Mouse (Mus musculus): Measurements from ENCODE around the gene Ccdc47. TPM values are rescaled to one million over a fixed set of nuclear protein-coding genes. Genes with fewer than 3 reads are reported as not detected.
A peak's percentile ranks its signal among the peaks of the same experiment; 100 is the strongest.

The Ccdc47 gene
- polyA plus RNA-seq, 1 experiment from 2014 or later, result 101 TPM

GRCm38 (mm10) chr11:106194891-106195290, 21.3 kb downstream of the Ccdc47 start:
- WGBS, result 92% methylated on average over 7 of the region's 7 CpGs
- no peak overlapping the region for H3K9ac ChIP-seq

DNA sequence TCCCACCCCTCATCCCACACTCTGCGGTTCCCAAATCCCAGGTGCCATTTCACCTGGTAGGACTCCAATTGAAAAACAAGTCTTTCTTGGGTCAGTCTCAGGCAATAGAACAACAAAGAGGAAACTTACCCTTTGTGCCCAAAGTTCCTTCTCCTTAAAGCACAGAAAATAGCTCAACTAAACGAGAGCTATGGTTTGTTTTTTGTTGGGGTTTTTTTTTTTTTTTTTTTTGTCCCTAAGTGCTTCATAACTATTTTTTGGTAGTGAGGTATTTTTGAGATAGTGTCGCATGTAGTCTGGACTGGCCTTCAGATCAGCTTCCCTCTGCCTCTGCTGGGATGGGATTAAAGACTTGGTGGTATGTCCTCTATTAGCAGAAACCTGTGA, 22.0 kb downstream of the Ccdc47 start:
- peak overlapping the region; percentile 79 for H3K4me3 ChIP-seq
- no peak for ATAC-seq (ENCODE audit: low FRiP score, low read depth)
- H3K4me1 ChIP-seq (replicated peaks), result peaks cover 14% of the 10 kb centered on the region
- peak overlapping the region; percentile 89 for H3K27ac ChIP-seq (replicated peaks)
- peak overlapping the region; percentile 71 for H3K9ac ChIP-seq
- WGBS, result 31% methylated on average over 3 of the region's 3 CpGs
- H3K4me2 ChIP-seq, result peak overlapping the region; percentile 71
- H3K27me3 ChIP-seq, result no peaks in the 10 kb centered on the region
- H3K9me3 ChIP-seq, result no peaks in the 10 kb centered on the region
- H3K36me3 ChIP-seq, result peaks cover 24% of the 10 kb centered on the region

More at GRCm38 (mm10) chr11:106194891-106195290, 21.3 kb downstream of the Ccdc47 start:
- Histone ChIP-seq H3K9me3 (no peaks in the 10 kb centered on the region), H3K27me3 (no peaks in the 10 kb centered on the region), H3K36me3 (peaks cover 28% of the 10 kb centered on the region), H3K27ac (replicated peaks) (no peak overlapping the region), H3K4me3 (no peak overlapping the region), H3K4me1 (replicated peaks) (peaks cover 14% of the 10 kb centered on the region), H3K4me2 (no peak overlapping the region)
- ATAC-seq (ENCODE audit: low FRiP score, low read depth), result no peak

DNA sequence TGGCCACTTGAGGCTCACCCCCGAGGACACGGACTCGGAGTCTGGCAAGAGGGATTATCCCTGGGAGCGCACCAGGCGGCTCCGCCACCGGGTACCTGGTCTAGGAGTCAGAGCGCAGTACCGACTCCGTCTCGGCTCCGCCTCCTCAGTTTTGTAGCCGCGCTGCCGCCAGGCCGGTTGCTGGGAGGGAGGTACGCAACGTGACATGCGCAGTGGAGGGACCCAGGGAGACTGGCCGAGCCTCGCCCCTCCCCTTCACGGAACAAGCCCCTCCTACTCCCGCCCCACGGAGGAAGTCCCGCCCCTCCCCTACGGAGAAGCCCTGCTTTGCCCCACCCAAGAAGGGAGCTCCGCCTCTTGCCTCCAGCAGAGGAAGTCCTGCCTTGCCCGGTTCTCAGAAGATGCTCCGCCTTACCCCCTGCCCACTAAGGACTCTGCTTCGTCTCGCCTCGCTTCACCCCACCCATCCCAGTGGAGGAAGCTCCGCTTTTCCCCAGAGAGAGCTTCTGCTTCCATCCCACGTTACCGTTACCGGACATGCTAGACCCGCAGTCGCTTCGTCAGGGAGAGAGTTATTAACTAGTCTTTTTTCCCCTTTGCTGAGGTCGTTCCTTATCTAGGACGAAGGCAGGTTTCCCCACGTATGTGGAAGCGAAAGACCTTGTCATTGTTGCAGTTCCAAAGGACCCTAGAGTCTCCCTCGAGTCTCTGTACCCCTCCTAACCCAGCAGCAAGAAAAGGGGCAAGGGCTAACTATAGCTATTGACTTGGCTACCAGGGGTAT, 22.6 kb downstream of the Ccdc47 start:
- under 1% methylated on average over 44 of the region's 44 CpGs for WGBS
- Histone ChIP-seq H3K4me3 (peak overlapping the region; percentile 79), H3K4me2 (peak overlapping the region; percentile 71), H3K36me3 (peaks cover 24% of the 10 kb centered on the region), H3K4me1 (replicated peaks) (peaks cover 14% of the 10 kb centered on the region), H3K27me3 (no peaks in the 10 kb centered on the region), H3K9ac (peak overlapping the region; percentile 81), H3K9me3 (no peaks in the 10 kb centered on the region), H3K27ac (replicated peaks) (peak overlapping the region; percentile 89)
- peak; percentile 97 for ATAC-seq (ENCODE audit: low FRiP score, low read depth)

GRCm38 (mm10) chr11:106192657-106193370, 23.3 kb downstream of the Ccdc47 start:
- no peak; the same call in 1 of the 2 replicates for ATAC-seq (ENCODE audit: low FRiP score, low read depth)
- 11% methylated on average over 19 of the region's 19 CpGs for WGBS
- peaks cover 17% of the 10 kb centered on the region for H3K36me3 ChIP-seq

DNA sequence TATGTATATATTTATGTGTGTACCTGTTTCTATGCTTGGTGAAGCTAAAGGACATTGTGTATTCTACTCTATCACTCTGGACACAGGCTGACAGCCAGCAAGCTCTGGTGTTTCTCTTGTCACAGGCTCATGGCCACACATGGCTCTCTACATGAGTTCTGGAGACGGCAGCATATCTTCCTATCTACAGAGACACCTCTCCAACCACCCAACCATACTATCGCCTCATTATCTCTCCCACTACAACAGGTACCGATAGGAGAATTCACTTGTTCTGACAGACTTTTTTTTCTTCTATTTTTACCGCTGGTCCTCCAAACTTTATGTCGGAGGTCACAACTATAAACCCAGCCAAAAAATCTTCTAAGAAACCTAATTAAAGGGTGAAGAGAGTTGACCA, 23.9 kb downstream of the Ccdc47 start:
- no peaks in the 10 kb centered on the region for H3K27me3 ChIP-seq
- peaks cover 14% of the 10 kb centered on the region for H3K4me1 ChIP-seq (replicated peaks)
- no peak for ATAC-seq (ENCODE audit: low FRiP score, low read depth)
- H3K27ac ChIP-seq (replicated peaks), result no peak overlapping the region
- WGBS, result 89% methylated on average over 5 of the region's 5 CpGs
- H3K9me3 ChIP-seq, result no peaks in the 10 kb centered on the region
- peaks cover 11% of the 10 kb centered on the region for H3K36me3 ChIP-seq
- H3K4me3 ChIP-seq, result peak overlapping the region; percentile 79
- H3K9ac ChIP-seq, result no peak overlapping the region
- H3K4me2 ChIP-seq, result peak overlapping the region; percentile 71

More at GRCm38 (mm10) chr11:106192657-106193370, 23.3 kb downstream of the Ccdc47 start:
- Histone ChIP-seq H3K9me3 (no peaks in the 10 kb centered on the region), H3K4me1 (replicated peaks) (peaks cover 14% of the 10 kb centered on the region), H3K4me2 (peak overlapping the region; percentile 71), H3K4me3 (peak overlapping the region; percentile 79), H3K27ac (replicated peaks) (peak overlapping the region; percentile 89), H3K27me3 (no peaks in the 10 kb centered on the region), H3K9ac (peak overlapping the region; percentile 81)

DNA sequence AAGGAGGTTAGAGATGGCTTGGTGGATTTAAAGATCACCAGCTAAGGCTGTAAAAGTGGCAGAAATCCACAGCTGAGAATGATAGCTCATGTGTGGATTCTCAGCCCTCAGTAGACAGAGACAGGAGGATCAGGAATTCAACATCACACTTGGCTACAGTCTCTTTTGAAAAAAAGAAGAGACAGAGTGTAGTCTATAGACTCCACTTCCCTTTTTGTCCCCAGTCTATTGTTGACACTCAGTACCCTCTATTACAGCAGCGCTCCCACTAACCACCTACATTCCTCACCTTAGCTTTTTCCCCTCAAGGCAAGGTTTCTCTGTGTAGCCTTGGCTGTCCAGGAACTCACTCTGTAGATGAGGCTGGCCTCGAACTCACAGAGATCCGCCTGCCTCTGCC, 24.4 kb downstream of the Ccdc47 start:
- no peak for ATAC-seq (ENCODE audit: low FRiP score, low read depth)

DNA sequence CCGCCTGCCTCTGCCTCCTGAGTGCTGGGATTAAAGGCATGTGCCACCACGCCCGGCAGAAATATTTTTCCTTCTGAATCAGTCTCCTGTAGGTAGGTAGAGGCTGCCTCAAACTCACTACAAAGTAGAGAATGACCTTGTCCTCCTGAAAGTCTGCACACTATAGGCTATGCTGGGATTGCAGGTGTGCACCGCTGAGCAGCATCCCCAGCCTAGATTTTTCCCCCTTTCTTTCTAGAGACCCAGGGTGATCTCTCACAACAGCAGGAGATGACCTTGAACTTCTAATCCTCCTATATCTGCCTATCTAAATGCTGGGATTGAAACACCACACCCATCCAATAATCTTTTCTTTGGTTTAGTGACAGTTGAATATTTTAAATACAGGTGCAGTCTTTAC, 28.8 kb downstream of the Ccdc47 start:
- H3K36me3 ChIP-seq, result peaks cover 16% of the 10 kb centered on the region
- no peak overlapping the region for H3K4me2 ChIP-seq
- WGBS, result 93% methylated on average over 4 of the region's 4 CpGs
- H3K9ac ChIP-seq, result no peak overlapping the region
- no peaks in the 10 kb centered on the region for H3K27me3 ChIP-seq
- no peak overlapping the region for H3K4me3 ChIP-seq
- H3K27ac ChIP-seq (replicated peaks), result no peak overlapping the region
- H3K4me1 ChIP-seq (replicated peaks), result peaks cover 4% of the 10 kb centered on the region; the same call in 1 of the 2 replicates
- no peak for ATAC-seq (ENCODE audit: low FRiP score, low read depth)
- H3K9me3 ChIP-seq, result no peaks in the 10 kb centered on the region

More for the DNA sequence above, 24.4 kb downstream of the Ccdc47 start:
- Histone ChIP-seq H3K9me3 (no peaks in the 10 kb centered on the region), H3K36me3 (peaks cover 6% of the 10 kb centered on the region; the same call in 1 of the 2 replicates), H3K27ac (replicated peaks) (no peak overlapping the region), H3K4me3 (no peak overlapping the region), H3K27me3 (no peaks in the 10 kb centered on the region), H3K4me1 (replicated peaks) (peaks cover 14% of the 10 kb centered on the region), H3K9ac (no peak overlapping the region), H3K4me2 (0 out of 2 replicates have a peak overlapping the region, but pooled peaks have one; percentile 71)
- WGBS, result 96% methylated on average over 3 of the region's 3 CpGs

DNA sequence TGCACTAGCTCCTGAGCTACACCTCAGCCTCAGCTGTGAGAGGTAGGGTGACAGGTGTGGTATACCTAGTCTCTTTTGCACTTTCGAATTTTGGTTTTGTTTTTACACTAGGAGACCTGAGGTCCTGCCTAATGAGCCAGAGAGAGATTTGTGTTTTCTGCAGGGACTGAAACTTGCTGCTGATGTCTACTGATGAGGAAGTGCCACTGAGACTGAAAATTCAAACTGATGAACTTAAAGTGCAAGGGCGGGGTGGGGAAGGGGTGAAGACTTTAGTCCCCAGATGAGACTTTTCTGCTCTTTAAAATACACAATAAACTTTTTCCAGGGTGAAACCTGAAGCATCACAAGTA, 35.7 kb downstream of the Ccdc47 start:
- peaks cover 18% of the 10 kb centered on the region for H3K36me3 ChIP-seq
- H3K4me1 ChIP-seq (replicated peaks), result no peaks in the 10 kb centered on the region
- no peak overlapping the region for H3K4me3 ChIP-seq
- H3K27ac ChIP-seq (replicated peaks), result no peak overlapping the region
- H3K9me3 ChIP-seq, result no peaks in the 10 kb centered on the region
- no peak overlapping the region for H3K9ac ChIP-seq
- ATAC-seq (ENCODE audit: low FRiP score, low read depth), result no peak
- H3K4me2 ChIP-seq, result no peak overlapping the region
- WGBS, result 97% methylated on average over 2 of the region's 2 CpGs
- H3K27me3 ChIP-seq, result no peaks in the 10 kb centered on the region

- no peak for ATAC-seq (ENCODE audit: low FRiP score, low read depth)
- Histone ChIP-seq H3K9me3 (no peaks in the 10 kb centered on the region), H3K4me2 (no peak overlapping the region), H3K9ac (no peak overlapping the region), H3K4me1 (replicated peaks) (no peaks in the 10 kb centered on the region), H3K36me3 (peaks cover 12% of the 10 kb centered on the region), H3K27ac (replicated peaks) (no peak overlapping the region), H3K4me3 (no peak overlapping the region), H3K27me3 (no peaks in the 10 kb centered on the region)
- WGBS, result 88% methylated on average over 7 of the region's 7 CpGs
These were observed 36.3 kb downstream of the Ccdc47 start for GRCm38 (mm10) chr11:106179711-106180448.

DNA sequence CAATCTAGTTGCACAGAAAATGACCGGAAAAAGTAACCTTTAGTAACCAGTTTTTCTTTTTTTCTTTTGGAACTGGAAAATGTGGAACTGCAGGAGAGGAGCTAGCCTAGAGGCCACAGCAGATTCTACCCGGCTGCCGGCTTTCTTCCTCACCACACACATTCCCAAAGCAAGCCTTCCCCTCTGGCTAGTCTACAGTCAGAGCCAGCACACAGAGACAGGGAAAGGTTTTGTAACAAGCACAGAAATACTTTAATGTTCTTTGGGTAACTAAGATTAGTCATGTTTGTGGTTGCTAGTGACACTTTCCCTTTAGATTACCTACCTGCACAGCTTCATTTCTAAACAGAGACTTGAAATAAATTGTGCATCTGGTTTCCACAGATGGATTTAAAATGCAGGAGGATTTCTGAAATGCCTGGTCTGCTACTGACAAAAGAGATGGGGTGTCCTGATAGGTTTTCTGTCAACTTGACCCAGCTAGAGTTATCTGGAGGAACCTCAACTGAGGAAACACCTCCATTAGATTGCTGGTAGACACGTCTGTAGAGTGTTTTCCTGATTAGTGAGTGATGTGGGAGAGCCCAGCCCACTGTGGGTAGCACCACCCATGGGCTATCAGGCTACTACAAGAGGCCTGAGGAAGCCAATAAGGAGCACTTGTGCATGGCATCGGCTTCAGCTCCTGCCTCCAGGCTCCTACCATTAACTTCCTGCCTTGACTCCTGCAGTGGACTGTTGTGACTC, 37.9 kb downstream of the Ccdc47 start:
- Histone ChIP-seq H3K4me2 (no peak overlapping the region), H3K9me3 (no peaks in the 10 kb centered on the region), H3K36me3 (peaks cover 3% of the 10 kb centered on the region; the same call in 1 of the 2 replicates), H3K4me3 (no peak overlapping the region), H3K4me1 (replicated peaks) (no peaks in the 10 kb centered on the region), H3K27ac (replicated peaks) (no peak overlapping the region), H3K9ac (no peak overlapping the region), H3K27me3 (no peaks in the 10 kb centered on the region)
- ATAC-seq (ENCODE audit: low FRiP score, low read depth), result no peak
- WGBS, result 87% methylated on average over 5 of the region's 5 CpGs

GRCm38 (mm10) chr11:106176372-106176771, 39.8 kb downstream of the Ccdc47 start:
- WGBS, result 85% methylated on average over 5 of the region's 5 CpGs
- Histone ChIP-seq H3K4me2 (no peak overlapping the region), H3K9ac (no peak overlapping the region), H3K4me1 (replicated peaks) (no peaks in the 10 kb centered on the region), H3K4me3 (no peak overlapping the region), H3K27ac (replicated peaks) (no peak overlapping the region), H3K36me3 (peaks cover 7% of the 10 kb centered on the region; the same call in 1 of the 2 replicates), H3K9me3 (no peaks in the 10 kb centered on the region), H3K27me3 (no peaks in the 10 kb centered on the region)
- no peak for ATAC-seq (ENCODE audit: low FRiP score, low read depth)

Data from hindbrain, embryonic 15.5 days (tissue).